Mouse (Mus musculus) spleen, postnatal 0 days (tissue): Measurements from ENCODE around the gene Zfp296. TPM values are rescaled to one million over a fixed set of nuclear protein-coding genes. Genes with fewer than 3 reads are reported as not detected.

Experiments used
- polyA plus RNA-seq: library from polyadenylated mRNA; unstranded; fragments of >200 nt; fragmentation: Nextera tagmentation; extraction: Ambion mirVana; gene quantifications from 2 replicates; pipeline ENCODE4 v1.2.1, GENCODE M21; 2015

Gene Zfp296
- polyA plus RNA-seq = 1.8 and 1.9 TPM in 2 replicates

DNA sequence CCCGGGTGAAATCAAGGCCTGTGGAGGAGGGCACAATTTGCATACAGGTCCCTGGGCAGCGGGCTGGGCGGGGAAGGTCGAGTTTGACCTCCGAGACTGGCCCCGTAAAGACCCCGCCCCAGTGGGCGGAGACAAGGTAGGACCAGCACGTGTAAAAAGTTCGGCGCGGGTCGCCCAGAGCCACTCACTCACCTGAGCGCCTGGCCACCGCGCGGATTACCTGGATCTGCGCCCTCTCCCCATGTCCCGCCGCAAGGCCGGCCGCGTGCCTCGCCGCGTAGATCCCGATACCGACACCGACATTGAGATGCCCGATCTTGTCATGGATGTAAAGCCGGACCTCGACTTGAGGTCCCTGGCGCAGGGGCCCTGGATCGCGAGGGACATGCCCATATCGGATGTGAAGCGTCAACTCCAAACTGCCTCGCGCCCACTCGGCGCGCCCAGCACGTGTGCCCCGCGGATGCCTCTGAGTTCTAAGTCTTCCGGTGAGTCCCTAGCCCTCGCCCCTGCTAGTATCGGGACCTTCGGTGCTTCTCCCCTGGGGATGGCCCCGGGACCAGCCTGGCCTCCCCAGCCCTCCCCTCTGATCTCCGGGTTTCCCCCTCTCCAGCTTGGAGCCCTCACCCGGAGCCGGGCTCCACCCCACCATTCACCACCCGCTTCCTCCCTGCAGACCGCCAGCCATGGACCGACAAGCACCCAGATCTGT is at the start of gene Zfp296, which contains the start of gene Gemin7:
Gene Zfp296, plus strand, starts transcription at position 147 of the 712 bp plus-strand sequence.
Gene Gemin7, minus strand, starts transcription at position 455 of the 712 bp plus-strand sequence.

DNA sequence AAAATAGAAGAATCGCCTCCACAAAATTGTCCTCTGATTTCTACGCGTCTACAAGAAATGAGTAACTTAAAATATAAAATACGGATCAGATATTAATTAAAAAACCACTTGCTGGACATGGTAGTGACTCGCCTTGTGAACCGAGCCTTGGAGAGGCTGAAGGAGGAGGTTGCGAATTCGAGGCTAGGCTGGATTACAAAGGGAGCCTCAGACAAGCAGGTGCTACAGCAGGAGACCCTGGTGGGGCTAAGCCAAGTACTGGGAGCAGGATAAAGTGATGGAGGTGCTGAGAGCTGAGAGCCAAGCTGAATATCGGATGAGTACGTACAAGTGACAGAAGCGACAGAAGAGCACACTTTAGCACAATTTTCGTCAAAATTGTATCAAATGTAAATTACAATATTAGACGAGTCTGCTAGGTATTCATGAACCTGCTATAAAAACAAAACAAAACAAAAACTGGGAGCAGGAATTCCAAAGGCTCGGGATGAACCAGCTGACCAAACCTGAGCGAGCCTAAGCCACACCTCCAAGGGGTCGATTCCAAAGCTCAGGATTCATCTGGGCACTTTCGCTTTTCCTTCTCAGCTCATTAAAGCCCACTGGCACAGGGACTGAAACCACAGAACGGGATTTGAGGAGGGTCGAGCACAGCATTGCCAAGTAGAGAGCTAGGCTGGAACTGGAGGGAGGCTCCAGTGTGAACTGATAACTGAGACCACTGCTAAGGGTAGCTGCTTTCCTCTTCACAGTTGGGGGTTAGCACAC is 14.3 kb upstream of the Zfp296 start, which contains the start of gene Ppp1r37:
Gene Ppp1r37, minus strand, starts transcription at position 434 of the 768 bp plus-strand sequence.

DNA sequence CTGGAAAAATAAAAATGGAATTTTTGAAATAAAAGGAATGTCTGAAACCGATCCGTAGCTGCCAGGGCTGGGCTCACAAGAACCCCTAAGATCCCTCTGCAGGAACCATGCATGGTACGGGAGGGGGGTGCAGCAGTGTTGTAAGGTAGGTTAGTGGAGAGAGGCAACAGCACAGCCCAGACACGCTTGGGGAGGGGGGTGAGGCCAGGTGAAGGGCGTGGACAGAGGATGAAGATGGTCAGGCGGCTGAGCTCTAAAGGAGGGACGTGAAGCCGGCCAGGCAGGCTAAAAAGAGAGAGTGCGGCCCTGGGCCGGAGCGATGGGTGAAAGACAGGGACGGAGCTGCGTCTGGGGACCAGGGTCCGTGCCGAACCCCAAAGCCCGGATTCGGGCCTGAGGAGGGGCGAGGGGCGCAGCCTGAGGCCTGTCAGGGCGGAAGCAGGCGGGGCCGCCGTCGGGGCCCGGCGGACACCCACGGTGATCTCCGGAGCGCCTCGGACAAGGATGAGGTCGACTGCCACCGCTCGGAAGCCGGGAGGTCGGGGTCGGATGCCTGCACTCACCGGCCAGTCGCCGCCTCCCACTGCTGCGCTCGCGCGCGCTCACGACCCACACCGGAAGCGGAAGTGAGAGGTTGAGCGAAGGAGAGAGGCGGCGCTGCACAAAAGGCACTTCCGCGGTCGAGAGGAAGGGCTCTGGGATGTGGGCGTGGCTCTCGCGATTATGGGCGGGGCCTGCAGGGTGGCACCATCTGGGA is 26.9 kb downstream of the Zfp296 start, which contains the start of gene Clasrp:
Gene Clasrp, minus strand, starts transcription at position 638 of the 757 bp plus-strand sequence.

DNA sequence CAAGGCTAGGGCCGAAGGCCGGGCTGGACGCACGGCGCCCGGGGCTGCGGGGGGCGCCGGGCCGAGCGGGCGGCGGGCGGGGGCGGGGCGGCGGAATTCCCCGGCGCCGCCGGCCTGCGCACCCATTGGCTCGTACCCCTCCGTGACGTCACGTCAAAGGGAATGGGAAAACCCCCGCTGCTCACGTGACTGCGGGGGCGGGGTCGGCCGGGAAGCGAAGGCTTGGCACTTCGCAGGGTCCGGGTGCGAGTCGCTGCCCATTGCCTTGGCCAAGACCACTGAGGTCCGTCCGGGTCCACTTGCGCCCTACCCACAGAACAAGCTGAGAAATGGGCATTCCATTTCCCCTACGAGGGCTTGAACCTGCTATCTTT is 52.3 kb downstream of the Zfp296 start, which contains the start of gene Relb:
Gene Relb, minus strand, starts transcription at position 78 of the 374 bp plus-strand sequence.

Other genes starting within 250 kb of the Zfp296 start
- gene Ercc1, start 232.5 kb upstream of the Zfp296 start, polyA plus RNA-seq = 25.0 and 25.6 TPM in 2 replicates
- gene Cd3eap, start 217.8 kb upstream of the Zfp296 start, polyA plus RNA-seq = 14.4 and 16.6 TPM in 2 replicates
- 1.8 and 2.3 TPM in 2 replicates for gene Ppp1r13l, start 217.5 kb upstream of the Zfp296 start, polyA plus RNA-seq
- gene Ercc2, start 195.3 kb upstream of the Zfp296 start, polyA plus RNA-seq = 7.3 and 9.0 TPM in 2 replicates
- 0.65 and 0.82 TPM in 2 replicates for gene Klc3, start 173.2 kb upstream of the Zfp296 start, polyA plus RNA-seq
- gene Ckm, start 172.5 kb upstream of the Zfp296 start, polyA plus RNA-seq = 0.96 and 1.4 TPM in 2 replicates
- gene Mark4, start 118.5 kb upstream of the Zfp296 start, polyA plus RNA-seq = 2.9 and 3.6 TPM in 2 replicates
- 1.3 and 2.0 TPM in 2 replicates for gene Exoc3l2, start 114.0 kb upstream of the Zfp296 start, polyA plus RNA-seq
- 1.6 and 2.5 TPM in 2 replicates for gene Bloc1s3, start 68.9 kb upstream of the Zfp296 start, polyA plus RNA-seq
- gene Trappc6a, start 68.9 kb upstream of the Zfp296 start, polyA plus RNA-seq = 57.5 and 68.7 TPM in 2 replicates
- gene Nkpd1, start 59.4 kb upstream of the Zfp296 start, polyA plus RNA-seq = 0.08 TPM in 1 of 2 replicates, not detected in the other
- 11.3 and 12.5 TPM in 2 replicates for gene Ppp1r37, start 14.2 kb upstream of the Zfp296 start, polyA plus RNA-seq
- gene Gemin7, start 308 bp downstream of the Zfp296 start, polyA plus RNA-seq = 111 and 119 TPM in 2 replicates
- gene Clasrp, start 27.2 kb downstream of the Zfp296 start, polyA plus RNA-seq = 18.1 and 23.1 TPM in 2 replicates
- gene Relb, start 52.2 kb downstream of the Zfp296 start, polyA plus RNA-seq = 4.3 and 6.2 TPM in 2 replicates
- gene Clptm1, start 87.7 kb downstream of the Zfp296 start, polyA plus RNA-seq = 36.0 and 39.2 TPM in 2 replicates
- gene Apoc2, start 100.7 kb downstream of the Zfp296 start, polyA plus RNA-seq = 6.8 and 9.4 TPM in 2 replicates
- gene Gm44805, start 104.1 kb downstream of the Zfp296 start, polyA plus RNA-seq = 0.24 and 0.97 TPM in 2 replicates
- gene Apoc4, start 104.2 kb downstream of the Zfp296 start, polyA plus RNA-seq = 1.3 and 1.5 TPM in 2 replicates
- 13.8 and 18.6 TPM in 2 replicates for gene Apoc1, start 115.4 kb downstream of the Zfp296 start, polyA plus RNA-seq
- 304 and 441 TPM in 2 replicates for gene Apoe, start 121.9 kb downstream of the Zfp296 start, polyA plus RNA-seq
- gene Tomm40, start 138.2 kb downstream of the Zfp296 start, polyA plus RNA-seq = 96.6 TPM in 2 replicates
- gene Nectin2, start 173.2 kb downstream of the Zfp296 start, polyA plus RNA-seq = 21.6 and 27.0 TPM in 2 replicates
- gene Bcam, start 193.7 kb downstream of the Zfp296 start, polyA plus RNA-seq = 35.6 and 45.1 TPM in 2 replicates
- not detected in 2 replicates for gene Cblc, start 219.5 kb downstream of the Zfp296 start, polyA plus RNA-seq
- gene Bcl3, start 245.5 kb downstream of the Zfp296 start, polyA plus RNA-seq = 5.3 and 5.5 TPM in 2 replicates